Mouse (Mus musculus): ENCODE measurements around the gene Unc13b. TPM values are rescaled to one million over a fixed set of nuclear protein-coding genes. Genes with fewer than 3 reads are reported as not detected.

Gene Unc13b
- polyA plus RNA-seq, 1 experiment from 2014 or later: 13.0 TPM

- Histone ChIP-seq H3K9me3 (ENCODE audit: control insufficient read depth, low read length) (no peaks in the 10 kb centered on the region), H3K4me1 (ENCODE audit: control insufficient read depth, insufficient read depth, low read depth, low read length) (no peaks in the 10 kb centered on the region), H3K27me3 (replicated peaks; ENCODE audit: control insufficient read depth, insufficient read depth, low read length) (no peaks in the 10 kb centered on the region), H3K36me3 (ENCODE audit: control insufficient read depth, insufficient read depth, low read length) (no peaks in the 10 kb centered on the region; the same call in 1 of the 2 replicates), H3K4me2 (ENCODE audit: low read length) (no peak overlapping the region), H3K4me3 (ENCODE audit: low read length) (no peak overlapping the region), H3K9ac (ENCODE audit: low read depth, low read length) (no peak overlapping the region), H3K27ac (ENCODE audit: low read depth, low read length) (no peak overlapping the region)
- ATAC-seq: no peak
- WGBS: 91% methylated on average over 3 of the region's 3 CpGs
These were observed 111.3 kb downstream of the Unc13b start for GRCm38 (mm10) chr4:43170028-43170427.

DNA sequence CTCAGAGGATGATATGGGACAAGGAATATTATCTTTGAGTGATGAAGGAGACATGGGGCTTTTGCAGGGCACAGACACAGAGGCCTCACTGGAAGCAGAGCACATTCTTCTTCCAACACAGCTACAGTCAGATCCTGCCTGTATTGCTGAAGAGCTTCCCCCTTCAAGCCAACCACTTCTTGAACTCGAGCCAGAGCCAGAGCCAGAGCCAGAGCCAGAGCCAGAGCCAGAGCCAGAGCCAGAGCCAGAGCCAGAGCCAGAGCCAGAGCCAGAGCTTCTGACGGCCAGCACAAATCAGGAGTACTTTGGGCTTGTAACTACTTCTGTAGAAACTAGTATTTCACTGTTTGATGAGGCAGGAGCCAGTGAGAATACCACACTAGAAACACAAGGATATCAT lies 118.4 kb downstream of the Unc13b start:
- no peak overlapping the region for H3K4me2 ChIP-seq (ENCODE audit: low read length)
- no peak overlapping the region for H3K4me3 ChIP-seq (ENCODE audit: low read length)
- no peak overlapping the region for H3K9ac ChIP-seq (ENCODE audit: low read depth, low read length)
- 85% methylated on average over 2 of the region's 2 CpGs for WGBS
- no peaks in the 10 kb centered on the region for H3K36me3 ChIP-seq (ENCODE audit: control insufficient read depth, insufficient read depth, low read length)
- H3K4me1 ChIP-seq (ENCODE audit: control insufficient read depth, insufficient read depth, low read depth, low read length): no peaks in the 10 kb centered on the region
- H3K9me3 ChIP-seq (ENCODE audit: control insufficient read depth, low read length): no peaks in the 10 kb centered on the region
- no peaks in the 10 kb centered on the region for H3K27me3 ChIP-seq (replicated peaks; ENCODE audit: control insufficient read depth, insufficient read depth, low read length)
- no peak overlapping the region for H3K27ac ChIP-seq (ENCODE audit: low read depth, low read length)
- no peak for ATAC-seq

DNA sequence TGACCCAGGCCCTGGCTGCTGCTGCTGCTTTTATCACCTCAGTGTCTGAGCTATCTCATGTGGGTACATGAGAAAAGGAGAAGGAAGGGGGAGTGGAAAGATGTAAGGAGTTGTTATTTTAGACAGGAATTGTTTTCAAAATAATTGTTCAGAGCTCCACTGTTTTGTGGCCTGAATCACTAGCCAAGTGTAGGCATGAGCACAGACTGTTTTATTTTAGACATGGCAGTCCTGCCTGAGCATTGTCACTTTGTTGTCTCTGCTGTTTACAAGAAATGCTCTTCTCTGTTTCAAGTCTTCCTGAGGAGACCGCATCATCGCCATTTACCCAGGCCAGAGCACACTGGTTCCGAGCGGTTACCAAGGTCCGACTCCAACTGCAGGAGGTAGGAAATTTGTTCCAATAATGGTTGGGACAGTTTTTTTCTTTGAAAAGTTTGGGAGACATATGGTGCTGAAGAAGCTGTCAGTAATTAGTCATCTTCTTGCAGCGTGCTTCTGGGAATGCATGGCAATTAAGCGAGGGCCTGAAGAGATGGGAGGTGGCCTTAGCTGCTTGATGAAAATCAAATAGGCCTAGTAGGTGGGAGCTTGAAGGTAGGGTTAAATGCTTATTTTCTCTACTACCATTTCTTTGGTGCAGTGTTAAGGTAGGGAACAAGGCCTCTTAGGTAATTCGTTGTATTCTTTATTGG lies 123.9 kb downstream of the Unc13b start:
- Histone ChIP-seq H3K4me2 (ENCODE audit: low read length) (no peak overlapping the region), H3K27ac (ENCODE audit: low read depth, low read length) (no peak overlapping the region), H3K9ac (ENCODE audit: low read depth, low read length) (no peak overlapping the region), H3K9me3 (ENCODE audit: control insufficient read depth, low read length) (no peaks in the 10 kb centered on the region), H3K4me3 (ENCODE audit: low read length) (no peak overlapping the region), H3K27me3 (replicated peaks; ENCODE audit: control insufficient read depth, insufficient read depth, low read length) (no peaks in the 10 kb centered on the region), H3K4me1 (ENCODE audit: control insufficient read depth, insufficient read depth, low read depth, low read length) (no peaks in the 10 kb centered on the region), H3K36me3 (ENCODE audit: control insufficient read depth, insufficient read depth, low read length) (no peaks in the 10 kb centered on the region)
- no peak for ATAC-seq
- WGBS: 92% methylated on average over 8 of the region's 8 CpGs

GRCm38 (mm10) chr4:43187439-43187838 lies 128.7 kb downstream of the Unc13b start:
- Histone ChIP-seq H3K27ac (ENCODE audit: low read depth, low read length) (no peak overlapping the region), H3K4me3 (ENCODE audit: low read length) (no peak overlapping the region), H3K36me3 (ENCODE audit: control insufficient read depth, insufficient read depth, low read length) (no peaks in the 10 kb centered on the region), H3K4me2 (ENCODE audit: low read length) (no peak overlapping the region), H3K9ac (ENCODE audit: low read depth, low read length) (no peak overlapping the region), H3K27me3 (replicated peaks; ENCODE audit: control insufficient read depth, insufficient read depth, low read length) (no peaks in the 10 kb centered on the region), H3K9me3 (ENCODE audit: control insufficient read depth, low read length) (no peaks in the 10 kb centered on the region), H3K4me1 (ENCODE audit: control insufficient read depth, insufficient read depth, low read depth, low read length) (no peaks in the 10 kb centered on the region)
- WGBS: 74% methylated on average over 2 of the region's 2 CpGs
- ATAC-seq: no peak

DNA sequence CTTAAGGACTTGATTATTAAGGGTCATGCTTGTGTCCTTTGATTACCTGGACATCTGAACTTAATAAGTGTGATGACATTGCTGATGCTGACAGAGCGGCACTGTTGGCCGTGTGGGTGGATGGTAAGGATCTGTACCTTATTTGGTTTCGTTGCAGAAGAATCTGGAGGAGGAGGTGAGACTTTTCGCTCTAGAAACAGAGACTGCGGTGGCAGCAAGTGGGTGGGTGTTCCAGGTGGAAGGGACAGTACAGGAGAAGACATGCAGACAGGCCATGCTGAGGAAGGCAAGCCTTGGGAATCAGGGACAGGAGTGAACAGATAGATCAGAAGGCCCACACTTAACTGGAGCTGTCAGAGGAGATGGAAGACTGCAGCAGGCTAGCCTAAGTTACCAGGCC lies 130.6 kb downstream of the Unc13b start:
- H3K4me2 ChIP-seq (ENCODE audit: low read length): no peak overlapping the region
- no peak for ATAC-seq
- 94% methylated on average over 5 of the region's 5 CpGs for WGBS
- no peak overlapping the region for H3K4me3 ChIP-seq (ENCODE audit: low read length)
- no peaks in the 10 kb centered on the region for H3K9me3 ChIP-seq (ENCODE audit: control insufficient read depth, low read length)
- no peaks in the 10 kb centered on the region for H3K36me3 ChIP-seq (ENCODE audit: control insufficient read depth, insufficient read depth, low read length)
- H3K9ac ChIP-seq (ENCODE audit: low read depth, low read length): no peak overlapping the region
- H3K4me1 ChIP-seq (ENCODE audit: control insufficient read depth, insufficient read depth, low read depth, low read length): no peaks in the 10 kb centered on the region
- no peaks in the 10 kb centered on the region for H3K27me3 ChIP-seq (replicated peaks; ENCODE audit: control insufficient read depth, insufficient read depth, low read length)
- no peak overlapping the region for H3K27ac ChIP-seq (ENCODE audit: low read depth, low read length)

DNA sequence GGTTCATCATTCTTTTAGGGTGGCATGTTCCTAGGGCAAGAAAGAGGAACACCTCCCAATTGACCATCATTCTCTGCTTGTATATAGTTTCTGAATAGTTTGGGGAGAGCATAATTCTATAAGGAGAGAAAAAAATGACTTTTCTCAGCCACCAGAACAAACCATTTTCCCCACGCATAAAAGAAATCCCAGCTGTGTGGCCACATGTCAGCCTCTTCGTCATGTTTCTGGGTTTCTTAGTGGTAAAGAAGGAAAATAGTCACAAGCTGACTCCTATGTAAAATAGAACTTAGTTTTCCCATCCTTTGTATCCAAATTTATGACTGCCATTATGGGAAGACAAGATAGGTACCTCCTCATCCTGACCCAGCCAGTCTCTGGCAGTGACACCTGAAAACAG lies 146.2 kb downstream of the Unc13b start:
- Histone ChIP-seq H3K9ac (ENCODE audit: low read depth, low read length) (no peak overlapping the region), H3K27me3 (replicated peaks; ENCODE audit: control insufficient read depth, insufficient read depth, low read length) (no peaks in the 10 kb centered on the region), H3K36me3 (ENCODE audit: control insufficient read depth, insufficient read depth, low read length) (peaks cover 5% of the 10 kb centered on the region; the same call in 1 of the 2 replicates), H3K9me3 (ENCODE audit: control insufficient read depth, low read length) (peaks cover 5% of the 10 kb centered on the region; the same call in 1 of the 2 replicates), H3K4me1 (ENCODE audit: control insufficient read depth, insufficient read depth, low read depth, low read length) (peaks cover 3% of the 10 kb centered on the region), H3K4me3 (ENCODE audit: low read length) (no peak overlapping the region), H3K4me2 (ENCODE audit: low read length) (no peak overlapping the region), H3K27ac (ENCODE audit: low read depth, low read length) (no peak overlapping the region)
- no peak for ATAC-seq
- WGBS: 72% methylated on average over 2 of the region's 2 CpGs

- no peak overlapping the region for H3K4me3 ChIP-seq (ENCODE audit: low read length)
- H3K4me2 ChIP-seq (ENCODE audit: low read length): no peak overlapping the region
- H3K27ac ChIP-seq (ENCODE audit: low read depth, low read length): no peak overlapping the region
- no peaks in the 10 kb centered on the region for H3K27me3 ChIP-seq (replicated peaks; ENCODE audit: control insufficient read depth, insufficient read depth, low read length)
- peaks cover 5% of the 10 kb centered on the region; the same call in 1 of the 2 replicates for H3K36me3 ChIP-seq (ENCODE audit: control insufficient read depth, insufficient read depth, low read length)
- H3K9me3 ChIP-seq (ENCODE audit: control insufficient read depth, low read length): peaks cover 5% of the 10 kb centered on the region; the same call in 1 of the 2 replicates
- peaks cover 3% of the 10 kb centered on the region for H3K4me1 ChIP-seq (ENCODE audit: control insufficient read depth, insufficient read depth, low read depth, low read length)
- ATAC-seq: no peak
- WGBS: 54% methylated on average over 4 of the region's 4 CpGs
- H3K9ac ChIP-seq (ENCODE audit: low read depth, low read length): no peak overlapping the region
These were observed 146.8 kb downstream of the Unc13b start for GRCm38 (mm10) chr4:43205571-43205970.

DNA sequence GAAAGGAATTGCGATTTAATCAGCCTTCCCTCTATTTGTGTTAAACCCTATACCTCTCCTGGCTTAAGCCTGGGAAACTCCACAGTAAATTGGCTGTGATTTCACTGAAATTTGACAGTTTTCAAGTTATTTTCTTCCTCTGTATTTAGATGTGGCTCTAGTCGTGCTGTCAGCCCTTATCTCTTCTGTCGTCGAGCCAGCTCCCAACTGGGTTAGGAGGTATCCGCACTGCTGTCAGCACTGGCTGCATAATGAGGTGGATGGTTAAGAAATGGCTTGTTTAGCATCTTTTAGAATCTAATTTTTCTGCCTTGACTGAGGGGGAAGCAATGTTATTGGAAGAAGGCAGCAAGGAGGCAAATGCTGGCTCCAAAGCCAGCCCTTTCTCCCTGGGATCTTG lies 148.2 kb downstream of the Unc13b start:
- no peak overlapping the region for H3K27ac ChIP-seq (ENCODE audit: low read depth, low read length)
- no peaks in the 10 kb centered on the region for H3K27me3 ChIP-seq (replicated peaks; ENCODE audit: control insufficient read depth, insufficient read depth, low read length)
- 52% methylated on average over 5 of the region's 5 CpGs for WGBS
- ATAC-seq: no peak
- no peak overlapping the region for H3K4me2 ChIP-seq (ENCODE audit: low read length)
- peaks cover under 1% of the 10 kb centered on the region; the same call in 1 of the 2 replicates for H3K9me3 ChIP-seq (ENCODE audit: control insufficient read depth, low read length)
- peaks cover under 1% of the 10 kb centered on the region; the same call in 1 of the 2 replicates for H3K36me3 ChIP-seq (ENCODE audit: control insufficient read depth, insufficient read depth, low read length)
- no peak overlapping the region for H3K4me3 ChIP-seq (ENCODE audit: low read length)
- H3K4me1 ChIP-seq (ENCODE audit: control insufficient read depth, insufficient read depth, low read depth, low read length): peaks cover 3% of the 10 kb centered on the region
- H3K9ac ChIP-seq (ENCODE audit: low read depth, low read length): no peak overlapping the region

DNA sequence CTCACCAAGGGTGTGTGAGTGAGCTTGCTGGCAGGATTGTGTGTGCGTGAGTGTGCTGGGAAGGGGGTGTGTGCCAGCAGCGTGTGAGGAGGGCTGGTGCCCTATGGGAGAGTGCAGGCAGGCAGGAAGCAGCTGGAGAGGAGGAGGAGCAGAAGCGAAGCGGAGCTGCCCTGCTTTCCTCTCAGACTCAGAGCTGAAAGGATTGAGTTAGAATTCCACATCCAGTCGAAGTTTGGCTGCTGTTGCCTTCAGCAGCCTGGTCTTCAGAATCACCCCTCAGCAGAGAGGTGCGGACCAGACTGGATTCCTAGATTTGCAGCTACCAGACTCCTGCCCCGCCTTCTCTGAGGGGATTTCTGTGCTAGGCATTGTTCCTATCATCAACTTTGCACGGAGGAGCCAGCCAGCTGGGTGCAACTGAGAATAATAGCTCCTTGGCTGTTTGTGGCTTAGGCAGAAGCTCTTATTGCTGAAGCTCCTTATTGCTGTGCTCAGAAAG lies 150.4 kb downstream of the Unc13b start:
- peak overlapping the region; percentile 38 for H3K4me3 ChIP-seq (ENCODE audit: low read length)
- peaks cover 3% of the 10 kb centered on the region for H3K4me1 ChIP-seq (ENCODE audit: control insufficient read depth, insufficient read depth, low read depth, low read length)
- H3K36me3 ChIP-seq (ENCODE audit: control insufficient read depth, insufficient read depth, low read length): no peaks in the 10 kb centered on the region
- H3K4me2 ChIP-seq (ENCODE audit: low read length): peak overlapping the region; percentile 61
- no peaks in the 10 kb centered on the region for H3K9me3 ChIP-seq (ENCODE audit: control insufficient read depth, low read length)
- 1% methylated on average over 8 of the region's 8 CpGs for WGBS
- H3K27me3 ChIP-seq (replicated peaks; ENCODE audit: control insufficient read depth, insufficient read depth, low read length): no peaks in the 10 kb centered on the region
- ATAC-seq: peak; percentile 88
- H3K9ac ChIP-seq (ENCODE audit: low read depth, low read length): peak overlapping the region; percentile 58
- peak overlapping the region; percentile 72 for H3K27ac ChIP-seq (ENCODE audit: low read depth, low read length)
